Mouse (Mus musculus) MEL (cell line): Measurements from ENCODE around the gene Sparcl1.

Source experiments
- CHD2 ChIP-seq: IDR thresholded peaks from 2 replicates; pipeline ENCODE4 v1.6.1; 2011; ENCODE audit warnings: low read length, improper control_type of control experiment
- CTCF ChIP-seq, 3 experiments: IDR thresholded peaks in 2 of 3; conservative IDR thresholded peaks in 1 of 3; 2 replicates each; pipeline ENCODE4 v1.5.1; 2011 to 2012; ENCODE audit warnings: low read length in 3 of 3, low read depth in 2 of 3, mild to moderate bottlenecking in 2 of 3, improper control_type of control experiment in 1 of 3, inconsistent platforms in 1 of 3, mixed read lengths in 1 of 3, moderate library complexity in 1 of 3; ENCODE audit not compliant: control insufficient read depth in 1 of 3, insufficient read depth in 1 of 3, poor library complexity in 1 of 3, severe bottlenecking in 1 of 3
- EP300 ChIP-seq, 2 experiments: IDR thresholded peaks; 2 replicates each; pipeline ENCODE4 v1.6.1; 2011; ENCODE audit warnings: improper control_type of control experiment in 2 of 2, low read length in 2 of 2, low read depth in 1 of 2, mild to moderate bottlenecking in 1 of 2
- ETS1 ChIP-seq: IDR thresholded peaks from 2 replicates; pipeline ENCODE4 v1.6.1; 2012; ENCODE audit warnings: low read depth, mild to moderate bottlenecking, inconsistent platforms, low read length, improper control_type of control experiment, moderate library complexity
- MAX ChIP-seq: IDR thresholded peaks from 2 replicates; pipeline ENCODE4 v1.6.1; 2011; ENCODE audit warnings: low read length, improper control_type of control experiment
- MEF2A ChIP-seq: IDR thresholded peaks from 2 replicates; pipeline ENCODE4 v1.6.1; 2014; ENCODE audit warnings: low read depth, mild to moderate bottlenecking, inconsistent platforms, low read length, improper control_type of control experiment; ENCODE audit not compliant: poor library complexity, insufficient replicate concordance, severe bottlenecking; ENCODE audit errors: extremely low read depth
- MYC ChIP-seq: IDR thresholded peaks from 2 replicates; pipeline ENCODE4 v1.6.1; 2011; ENCODE audit warnings: low read depth, mild to moderate bottlenecking, low read length, improper control_type of control experiment, moderate library complexity
- POLR2A ChIP-seq, 2 experiments: IDR thresholded peaks; 2 replicates each; pipeline ENCODE4 v1.6.1; 2011 to 2012; ENCODE audit warnings: low read length in 2 of 2, mild to moderate bottlenecking in 2 of 2, control low read depth in 1 of 2, improper control_type of control experiment in 1 of 2, low read depth in 1 of 2, moderate library complexity in 1 of 2; ENCODE audit not compliant: control insufficient read depth in 1 of 2, insufficient read depth in 1 of 2, poor library complexity in 1 of 2
- RAD21 ChIP-seq: IDR thresholded peaks from 2 replicates; pipeline ENCODE4 v1.6.1; 2011; ENCODE audit warnings: mild to moderate bottlenecking, low read depth, low read length, improper control_type of control experiment
- TAL1 ChIP-seq: IDR thresholded peaks from 2 replicates; pipeline ENCODE4 v1.6.1; 2012; ENCODE audit warnings: mild to moderate bottlenecking, inconsistent platforms, low read length, moderate library complexity, mixed read lengths
- TBP ChIP-seq: IDR thresholded peaks from 2 replicates; pipeline ENCODE4 v1.8.0; 2011; ENCODE audit warnings: low read depth, low read length, improper control_type of control experiment
- USF1 ChIP-seq: IDR thresholded peaks from 2 replicates; pipeline ENCODE4 v1.6.1; 2014; ENCODE audit warnings: low read depth, mild to moderate bottlenecking, inconsistent platforms, low read length, improper control_type of control experiment, moderate library complexity

- TF ChIP-seq MYC (no peak), TAL1 (no peak), USF1 (no peak), TBP (no peak), EP300 (IDR thresholded peaks at IDR 0.05; ENCODE audit: low read depth in 1 of 2, low read length in 2 of 2) (no peak), ETS1 (no peak), MAX (no peak), RAD21 (no peak), CTCF (IDR thresholded peaks at IDR 0.05 in 2 of 3, conservative IDR thresholded peaks at IDR 0.05 in 1 of 3; ENCODE audit: control insufficient read depth in 1 of 3, insufficient read depth in 1 of 3, low read depth in 2 of 3, low read length in 3 of 3, poor library complexity in 1 of 3, severe bottlenecking in 1 of 3) (no peak), CHD2 (no peak), MEF2A (no peak), POLR2A (IDR thresholded peaks at IDR 0.05; ENCODE audit: control insufficient read depth in 1 of 2, insufficient read depth in 1 of 2, low read depth in 1 of 2, low read length in 2 of 2, poor library complexity in 1 of 2) (no peak)
These were observed 13.8 kb upstream of the Sparcl1 start for GRCm38 (mm10) chr5:104127351-104127750.
